Mouse (Mus musculus) c-Kit-negative CD71-positive TER-119-positive erythroid progenitor cells, embryonic 14.5 days (primary cell): ENCODE data around the gene Klhl26.
A peak's percentile ranks its signal among the peaks of the same experiment; 100 is the strongest.

ENCODE experiments used
- DNase-seq: peaks from one replicate; pipeline ENCODE4 v3.0.0-alpha.2; 2013; ENCODE audit warnings: low read depth, low spot score

Gene Klhl26

GRCm38 (mm10) chr8:70447639-70448420 is 28.9 kb downstream of the Klhl26 start:
- DNase-seq: no peak

DNA sequence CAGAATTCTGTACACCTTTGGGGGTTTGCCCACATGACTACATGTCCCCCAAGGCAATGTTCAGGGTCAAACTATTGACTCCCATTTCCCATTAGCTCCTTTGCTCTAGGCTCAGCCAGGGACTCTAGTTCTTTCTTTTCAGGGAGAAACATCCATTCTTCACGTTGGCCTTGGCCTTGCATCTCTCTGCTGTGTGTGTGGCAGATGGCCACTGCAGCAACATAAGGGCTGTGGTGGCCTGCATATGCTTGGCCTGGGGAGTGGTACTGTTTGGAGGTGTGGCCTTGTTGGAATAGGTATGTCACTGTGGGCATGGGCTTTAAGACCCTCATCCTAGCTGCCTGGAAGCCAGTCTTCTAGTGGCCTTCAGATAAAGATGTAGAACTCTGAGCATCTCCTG is 30.8 kb downstream of the Klhl26 start:
- DNase-seq: no peak

- peak; percentile 84 for DNase-seq
Measured at GRCm38 (mm10) chr8:70443326-70443725, 33.4 kb downstream of the Klhl26 start.

DNA sequence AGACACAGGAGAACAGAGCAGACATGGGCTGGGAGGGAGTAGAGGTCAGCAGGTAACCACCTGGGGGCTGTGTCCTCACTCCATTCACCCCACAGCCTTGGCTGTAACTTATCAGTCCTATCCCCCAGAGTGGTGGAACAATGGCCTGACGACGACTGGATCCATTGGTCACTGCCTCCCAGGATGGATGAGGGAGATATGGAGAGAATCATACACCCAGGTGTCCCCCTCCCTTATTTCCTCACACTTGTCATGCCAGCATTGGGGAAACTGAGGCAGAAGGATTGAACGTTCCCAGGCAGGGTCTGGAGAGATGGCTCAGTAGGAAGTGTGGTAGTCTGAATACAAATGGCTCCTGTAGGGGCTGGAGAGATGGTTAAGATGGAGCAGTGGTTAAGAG is 35.2 kb downstream of the Klhl26 start:
- no peak for DNase-seq

DNA sequence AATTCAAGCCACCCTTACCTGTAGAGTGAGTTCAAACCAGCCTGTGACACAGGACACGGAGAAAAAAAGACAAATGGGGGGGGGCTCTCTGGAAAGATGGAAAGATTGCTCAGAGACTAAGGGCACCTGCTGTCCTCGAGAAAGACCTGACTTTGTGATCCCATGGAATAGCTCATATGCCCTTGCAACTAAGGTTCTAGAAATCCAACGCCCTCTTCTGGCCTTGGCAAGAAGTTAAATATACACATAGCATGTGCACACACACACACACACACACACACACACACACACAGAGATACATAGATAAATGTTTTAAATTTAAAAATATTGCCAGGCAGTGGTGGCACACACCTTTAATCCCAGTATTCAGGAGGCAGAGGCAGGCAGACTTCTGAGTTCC is 36.5 kb downstream of the Klhl26 start:
- no peak for DNase-seq

DNA sequence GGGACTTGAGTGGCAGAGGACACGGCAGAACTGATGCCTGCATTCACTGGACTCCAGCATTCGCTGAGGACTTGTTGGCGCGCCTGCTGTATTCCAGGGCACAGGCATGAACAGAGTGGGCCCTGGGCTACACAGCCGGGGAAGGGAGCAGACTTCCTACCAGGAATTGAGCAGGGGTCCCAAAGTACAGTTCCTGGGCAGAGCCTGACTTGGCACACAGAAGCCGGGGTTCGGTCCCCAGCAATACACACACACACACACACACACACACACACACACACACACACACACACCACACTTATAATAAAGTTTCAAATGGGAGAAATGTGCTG is 37.0 kb downstream of the Klhl26 start:
- no peak for DNase-seq

DNA sequence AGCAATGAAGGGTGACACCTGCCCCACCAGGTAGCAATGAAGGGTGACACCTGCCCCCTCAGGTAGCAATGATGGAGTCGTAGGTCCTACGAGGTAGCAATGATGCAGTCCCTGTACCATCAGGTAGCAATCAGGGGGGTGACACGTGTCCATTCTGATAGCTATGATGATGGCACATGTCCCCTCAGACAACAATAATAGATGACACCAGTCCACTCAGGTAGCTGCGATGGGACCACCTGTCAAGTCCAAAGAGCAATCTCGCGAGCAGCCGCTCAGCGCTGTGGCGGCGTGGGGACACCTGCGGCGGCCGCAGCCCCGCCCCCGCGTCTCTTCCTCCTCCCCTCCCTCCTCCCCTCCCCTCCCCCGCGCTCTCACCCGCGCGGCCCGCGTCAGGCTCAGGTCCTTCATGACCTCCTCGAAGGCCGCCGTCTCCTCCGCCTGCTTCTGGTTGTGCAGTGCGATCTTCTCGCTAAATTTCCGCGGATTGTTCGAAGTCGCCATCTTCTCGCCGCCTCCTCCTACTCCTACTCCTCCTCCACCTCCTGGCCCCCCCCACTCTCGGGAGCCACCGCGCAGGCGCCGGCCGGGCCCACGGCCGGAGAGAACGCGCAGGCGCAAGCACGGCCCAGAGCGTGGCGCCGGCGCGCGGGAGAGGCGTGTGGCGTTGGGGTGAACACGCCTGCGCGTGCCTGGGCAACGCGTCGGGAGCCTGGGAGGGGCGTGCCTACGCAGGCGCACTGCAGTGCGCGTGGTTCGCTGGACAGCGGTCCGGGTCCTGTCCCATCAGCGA is 37.5 kb downstream of the Klhl26 start, which contains the start of gene Crtc1:
TSS of gene Crtc1 (minus strand) at position 525 of the 793 bp plus-strand sequence.
- peak; percentile 88 for DNase-seq

DNA sequence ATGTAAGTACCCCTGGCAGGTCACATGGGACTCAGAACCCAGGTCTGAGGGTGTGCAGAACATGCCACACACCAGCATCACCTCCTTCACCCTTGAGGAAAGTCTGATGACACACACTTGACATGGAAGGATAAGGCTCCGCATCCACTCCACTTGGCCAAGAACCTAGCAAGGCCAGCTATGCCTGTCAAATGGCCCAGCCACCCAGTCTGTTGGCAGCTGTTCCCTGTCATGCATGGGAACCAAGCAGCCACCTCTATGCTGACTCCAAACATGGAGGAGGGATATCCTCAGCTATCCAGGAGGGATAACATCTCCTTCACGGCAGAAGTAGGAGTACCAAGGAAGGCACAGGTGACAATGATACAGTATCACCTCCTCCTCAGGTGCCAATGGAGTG is 38.3 kb downstream of the Klhl26 start:
- no peak for DNase-seq

GRCm38 (mm10) chr8:70435156-70435555 is 41.6 kb downstream of the Klhl26 start:
- no peak for DNase-seq

DNA sequence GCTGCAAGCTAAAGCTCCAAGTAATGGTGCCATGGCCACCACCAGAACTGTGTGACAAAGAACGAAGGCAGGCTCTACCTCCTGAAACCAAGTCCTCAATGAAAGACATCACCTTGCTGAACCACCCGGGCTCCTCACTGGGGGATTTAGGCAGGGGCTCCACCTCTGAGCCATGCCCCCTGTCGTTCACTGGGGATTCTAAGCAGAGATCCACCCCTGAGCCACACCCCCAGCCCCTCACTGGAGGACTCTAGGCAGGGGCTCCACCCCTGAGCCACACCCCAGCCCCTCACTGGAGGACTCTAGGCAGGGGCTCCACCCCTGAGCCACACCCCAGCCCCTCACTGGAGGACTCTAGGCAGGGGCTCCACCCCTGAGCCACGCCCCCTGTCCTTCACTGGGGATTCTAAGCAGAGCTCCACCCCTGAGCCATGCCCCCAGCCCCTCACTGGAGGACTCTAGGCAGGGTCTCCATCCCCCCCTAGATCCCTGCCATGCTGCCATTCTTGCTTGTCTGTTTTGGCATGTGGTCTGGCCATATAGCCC is 43.7 kb downstream of the Klhl26 start:
- DNase-seq: no peak

- DNase-seq: no peak
Measured at GRCm38 (mm10) chr8:70431213-70431612, 45.6 kb downstream of the Klhl26 start.

GRCm38 (mm10) chr8:70426300-70426907 is 50.4 kb downstream of the Klhl26 start:
- DNase-seq: no peak

GRCm38 (mm10) chr8:70422722-70423121 is 54.0 kb downstream of the Klhl26 start:
- no peak for DNase-seq

GRCm38 (mm10) chr8:70421349-70422104 is 55.2 kb downstream of the Klhl26 start:
- DNase-seq: no peak

GRCm38 (mm10) chr8:70419879-70420643 is 56.7 kb downstream of the Klhl26 start:
- DNase-seq: no peak

- DNase-seq: no peak
Measured at GRCm38 (mm10) chr8:70418954-70419353, 57.8 kb downstream of the Klhl26 start.

- DNase-seq: no peak
Measured at GRCm38 (mm10) chr8:70417914-70418313, 58.9 kb downstream of the Klhl26 start.

- DNase-seq: no peak
Measured at GRCm38 (mm10) chr8:70416941-70417340, 59.8 kb downstream of the Klhl26 start.

DNA sequence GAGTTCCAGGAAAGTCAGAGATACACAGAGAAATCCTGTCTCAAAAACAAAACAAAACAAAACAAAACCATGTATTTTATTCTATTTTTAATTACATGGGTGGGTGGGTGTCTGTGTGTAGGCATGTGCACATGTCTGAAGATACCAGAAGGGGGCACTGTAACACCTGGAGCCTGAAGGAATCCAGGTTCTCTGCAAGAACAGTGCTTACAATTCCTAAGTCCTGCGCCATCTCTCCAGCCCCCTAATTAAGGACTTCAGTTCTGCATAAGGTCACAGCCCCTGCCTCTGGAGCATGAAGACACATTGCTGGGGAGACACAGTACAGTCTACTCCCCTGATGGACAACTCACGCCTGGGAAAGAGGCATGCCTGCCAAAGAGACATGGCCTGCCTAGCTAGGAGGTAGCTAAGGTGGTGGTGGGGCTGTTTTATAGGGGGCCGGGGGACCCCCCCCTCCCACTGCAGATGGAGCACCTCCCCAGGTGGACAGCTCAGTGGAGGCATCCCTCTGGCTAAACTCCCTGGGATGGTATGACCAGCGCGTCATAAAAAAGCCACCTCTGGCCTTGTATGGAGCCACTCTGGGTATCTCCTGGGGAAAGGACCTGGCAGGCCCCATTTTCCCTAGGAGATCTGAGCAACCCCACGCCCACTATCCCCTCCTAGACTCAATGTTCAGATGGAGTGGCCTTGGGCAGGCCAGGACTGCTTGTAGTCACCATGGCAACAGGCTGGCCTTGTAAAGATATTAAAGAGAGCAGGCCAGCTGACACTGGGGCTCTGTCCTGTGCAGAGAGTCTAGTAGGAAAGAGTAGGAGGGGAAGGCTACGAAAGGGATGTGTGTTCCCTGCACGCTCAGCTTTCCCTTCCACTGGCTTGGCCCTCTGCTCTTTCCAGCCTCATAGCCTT is 61.0 kb downstream of the Klhl26 start:
- peak; percentile 64 for DNase-seq
